Mouse (Mus musculus) kidney, embryonic 16.5 days (tissue): ENCODE results near the gene Kctd7. TPM values are rescaled to one million over a fixed set of nuclear protein-coding genes. Genes with fewer than 3 reads are reported as not detected.

Experiments
- ATAC-seq: fragments of 200-750 bp; cut with Nextera tagmentation; 2 replicates; pipeline ENCODE4 v1.8.0; 2017; ENCODE audit warnings: moderate TSS enrichment; ENCODE audit not compliant: low FRiP score, low TSS enrichment
- H3K27ac ChIP-seq: fragments of 300-500 bp; sonication (generic); 2 replicates; pipeline ENCODE4 v1.5.1; 2014; ENCODE audit warnings: low read length
- H3K27me3 ChIP-seq: fragments of 300-500 bp; sonication (generic); 2 replicates; pipeline ENCODE4 v1.6.1; 2014; ENCODE audit warnings: low read length, control low read depth, mixed read lengths; ENCODE audit not compliant: insufficient read depth
- H3K36me3 ChIP-seq: fragments of 300-500 bp; sonication (generic); 2 replicates; pipeline ENCODE4 v1.6.1; 2014; ENCODE audit warnings: low read length, control low read depth, mixed read lengths; ENCODE audit not compliant: insufficient read depth
- H3K4me1 ChIP-seq: fragments of 300-500 bp; sonication (generic); 2 replicates; pipeline ENCODE4 v1.6.1; 2014; ENCODE audit warnings: low read length, control low read depth, mixed read lengths; ENCODE audit not compliant: insufficient read depth
- H3K4me2 ChIP-seq: fragments of 300-500 bp; sonication (generic); replicated peaks from 2 replicates; pipeline ENCODE4 v1.6.1; 2014; ENCODE audit warnings: low read depth, low read length
- H3K4me3 ChIP-seq: fragments of 300-500 bp; sonication (generic); 2 replicates; pipeline ENCODE4 v1.5.1; 2014; ENCODE audit warnings: mild to moderate bottlenecking, low read length
- H3K9ac ChIP-seq: fragments of 300-500 bp; sonication (generic); replicated peaks from 2 replicates; pipeline ENCODE4 v1.6.1; 2014; ENCODE audit warnings: low read length
- H3K9me3 ChIP-seq: fragments of 300-500 bp; sonication (generic); 2 replicates; pipeline ENCODE4 v1.6.1; 2016; ENCODE audit warnings: low read length, control low read depth
- WGBS: fragments of 180-500 bp; shearing (Covaris S2); extraction: QIAGEN DNeasy Blood & Tissue Kit; methylation state at CpG from one replicate; pipeline ENCODE4 v1.1.7; 2014; 5-methylcytosine and 5-hydroxymethylcytosine counted together
- polyA plus RNA-seq: library from polyadenylated mRNA; unstranded; fragments of >200 nt; fragmentation: Nextera tagmentation; extraction: Ambion mirVana; gene quantifications from 2 replicates; pipeline ENCODE4 v1.2.1, GENCODE M21; 2015

Gene Kctd7
- polyA plus RNA-seq, 1 experiment from 2014 or later, result 5.9 TPM

- Histone ChIP-seq H3K4me2 (no peak overlapping the region), H3K27ac (no peak overlapping the region), H3K36me3 (peaks cover 1% of the 10 kb centered on the region; the same call in 1 of the 2 replicates), H3K27me3 (no peaks in the 10 kb centered on the region), H3K9me3 (no peaks in the 10 kb centered on the region), H3K4me1 (peaks cover 9% of the 10 kb centered on the region; the same call in 1 of the 2 replicates), H3K9ac (no peak overlapping the region), H3K4me3 (no peak overlapping the region)
- no peak for ATAC-seq
- WGBS, result 66% methylated on average over 3 of the region's 3 CpGs
Observed at GRCm38 (mm10) chr5:130182541-130182821, 37.8 kb downstream of the Kctd7 start.

GRCm38 (mm10) chr5:130184193-130184856 is 39.7 kb downstream of the Kctd7 start:
- no peak overlapping the region for H3K9ac ChIP-seq
- H3K4me3 ChIP-seq, result no peak overlapping the region
- H3K27me3 ChIP-seq, result no peaks in the 10 kb centered on the region
- no peak for ATAC-seq
- no peak overlapping the region for H3K27ac ChIP-seq
- H3K9me3 ChIP-seq, result no peaks in the 10 kb centered on the region
- no peak overlapping the region for H3K4me2 ChIP-seq
- WGBS, result 88% methylated on average over 9 of the region's 9 CpGs
- peaks cover 3% of the 10 kb centered on the region for H3K36me3 ChIP-seq
- H3K4me1 ChIP-seq, result peaks cover 4% of the 10 kb centered on the region; the same call in 1 of the 2 replicates

- Histone ChIP-seq H3K27ac (no peak overlapping the region), H3K9ac (no peak overlapping the region), H3K4me3 (no peak overlapping the region), H3K4me2 (no peak overlapping the region), H3K36me3 (peaks cover 12% of the 10 kb centered on the region), H3K4me1 (peaks cover 4% of the 10 kb centered on the region; the same call in 1 of the 2 replicates), H3K9me3 (no peaks in the 10 kb centered on the region), H3K27me3 (no peaks in the 10 kb centered on the region)
- no peak for ATAC-seq
- WGBS, result 79% methylated on average over 6 of the region's 6 CpGs
Observed at GRCm38 (mm10) chr5:130185312-130185711, 40.7 kb downstream of the Kctd7 start.

GRCm38 (mm10) chr5:130187383-130187782 is 42.7 kb downstream of the Kctd7 start:
- no peak overlapping the region for H3K4me2 ChIP-seq
- H3K9me3 ChIP-seq, result no peaks in the 10 kb centered on the region
- no peak for ATAC-seq
- H3K4me3 ChIP-seq, result no peak overlapping the region
- peaks cover 19% of the 10 kb centered on the region for H3K36me3 ChIP-seq
- H3K27ac ChIP-seq, result no peak overlapping the region
- H3K4me1 ChIP-seq, result no peaks in the 10 kb centered on the region; the same call in 1 of the 2 replicates
- no peaks in the 10 kb centered on the region for H3K27me3 ChIP-seq
- WGBS, result 74% methylated on average over 7 of the region's 7 CpGs
- no peak overlapping the region for H3K9ac ChIP-seq

GRCm38 (mm10) chr5:130190909-130191308 is 46.2 kb downstream of the Kctd7 start:
- ATAC-seq, result no peak
- no peaks in the 10 kb centered on the region for H3K4me1 ChIP-seq
- no peaks in the 10 kb centered on the region for H3K9me3 ChIP-seq
- WGBS, result 83% methylated on average over 6 of the region's 6 CpGs
- H3K4me3 ChIP-seq, result no peak overlapping the region
- H3K4me2 ChIP-seq, result no peak overlapping the region
- H3K36me3 ChIP-seq, result peaks cover 28% of the 10 kb centered on the region
- no peaks in the 10 kb centered on the region for H3K27me3 ChIP-seq
- no peak overlapping the region for H3K27ac ChIP-seq
- H3K9ac ChIP-seq, result no peak overlapping the region

- Histone ChIP-seq H3K9ac (no peak overlapping the region), H3K4me1 (no peaks in the 10 kb centered on the region), H3K36me3 (peaks cover 28% of the 10 kb centered on the region), H3K4me2 (no peak overlapping the region), H3K27me3 (no peaks in the 10 kb centered on the region), H3K27ac (peak overlapping the region; percentile 32; the same call in 1 of the 2 replicates), H3K4me3 (no peak overlapping the region), H3K9me3 (no peaks in the 10 kb centered on the region)
- WGBS, result 67% methylated on average over 6 of the region's 6 CpGs
- ATAC-seq, result no peak
Observed at GRCm38 (mm10) chr5:130191865-130192264, 47.2 kb downstream of the Kctd7 start.

- 46% methylated on average over 2 of the region's 2 CpGs for WGBS
- peak overlapping the region; percentile 32 for H3K27ac ChIP-seq
Observed at GRCm38 (mm10) chr5:130192356-130192944, 47.8 kb downstream of the Kctd7 start.

GRCm38 (mm10) chr5:130193760-130194159 is 49.1 kb downstream of the Kctd7 start:
- Histone ChIP-seq H3K4me3 (no peak overlapping the region), H3K4me1 (no peaks in the 10 kb centered on the region), H3K9me3 (no peaks in the 10 kb centered on the region), H3K9ac (no peak overlapping the region), H3K27me3 (no peaks in the 10 kb centered on the region), H3K27ac (peak overlapping the region; percentile 56; the same call in 1 of the 2 replicates), H3K36me3 (peaks cover 35% of the 10 kb centered on the region), H3K4me2 (no peak overlapping the region)
- no peak for ATAC-seq
- 52% methylated on average over 3 of the region's 3 CpGs for WGBS

More at GRCm38 (mm10) chr5:130192356-130192944, 47.8 kb downstream of the Kctd7 start:
- Histone ChIP-seq H3K36me3 (peaks cover 27% of the 10 kb centered on the region), H3K9ac (no peak overlapping the region), H3K27me3 (no peaks in the 10 kb centered on the region), H3K4me1 (no peaks in the 10 kb centered on the region), H3K4me3 (no peak overlapping the region), H3K9me3 (no peaks in the 10 kb centered on the region), H3K4me2 (no peak overlapping the region)
- 0 out of 2 replicates have a peak, but pooled peaks have one; percentile 35 for ATAC-seq

GRCm38 (mm10) chr5:130196307-130196706 is 51.6 kb downstream of the Kctd7 start:
- ATAC-seq, result peak; percentile 36; the same call in 1 of the 2 replicates
- peaks cover 30% of the 10 kb centered on the region for H3K36me3 ChIP-seq
- no peaks in the 10 kb centered on the region for H3K9me3 ChIP-seq

GRCm38 (mm10) chr5:130197454-130197853 is 52.8 kb downstream of the Kctd7 start:
- no peaks in the 10 kb centered on the region for H3K4me1 ChIP-seq
- no peak overlapping the region for H3K4me2 ChIP-seq
- H3K9me3 ChIP-seq, result no peaks in the 10 kb centered on the region
- 56% methylated on average over 3 of the region's 3 CpGs for WGBS
- no peak overlapping the region for H3K9ac ChIP-seq
- no peak overlapping the region for H3K4me3 ChIP-seq
- H3K27ac ChIP-seq, result 0 out of 2 replicates have a peak overlapping the region, but pooled peaks have one; percentile 36
- peaks cover 36% of the 10 kb centered on the region for H3K36me3 ChIP-seq
- no peaks in the 10 kb centered on the region for H3K27me3 ChIP-seq
- ATAC-seq, result no peak

More at GRCm38 (mm10) chr5:130196307-130196706, 51.6 kb downstream of the Kctd7 start:
- no peaks in the 10 kb centered on the region for H3K27me3 ChIP-seq
- no peaks in the 10 kb centered on the region for H3K4me1 ChIP-seq
- no peak overlapping the region for H3K4me3 ChIP-seq
- no peak overlapping the region for H3K9ac ChIP-seq
- 62% methylated on average over 1 of the region's 1 CpGs for WGBS
- H3K4me2 ChIP-seq, result no peak overlapping the region
- 0 out of 2 replicates have a peak overlapping the region, but pooled peaks have one; percentile 11 for H3K27ac ChIP-seq
